Mouse (Mus musculus) midbrain, embryonic 10.5 days (tissue): ENCODE data around the gene Tmem255b. TPM values are rescaled to one million over a fixed set of nuclear protein-coding genes. Genes with fewer than 3 reads are reported as not detected.

Experiments
- DNase-seq: peaks from one replicate; pipeline ENCODE4 v3.0.0-alpha.2; 2017; ENCODE audit warnings: low spot score
- H3K27ac ChIP-seq: fragments of 300-500 bp; sonication (generic); replicated peaks from 2 replicates; pipeline ENCODE4 v1.5.1; 2016; ENCODE audit warnings: mild to moderate bottlenecking
- H3K27me3 ChIP-seq: fragments of 300-500 bp; sonication (generic); 2 replicates; pipeline ENCODE4 v1.6.1; 2016; ENCODE audit warnings: low read depth, mild to moderate bottlenecking; ENCODE audit not compliant: poor library complexity, severe bottlenecking
- H3K36me3 ChIP-seq: fragments of 300-500 bp; sonication (generic); 2 replicates; pipeline ENCODE4 v1.6.1; 2016; ENCODE audit warnings: mild to moderate bottlenecking, moderate library complexity
- H3K4me1 ChIP-seq: fragments of 300-500 bp; sonication (generic); 2 replicates; pipeline ENCODE4 v1.6.1; 2016
- H3K4me3 ChIP-seq: fragments of 300-500 bp; sonication (generic); 2 replicates; pipeline ENCODE4 v1.5.1; 2016; ENCODE audit warnings: mild to moderate bottlenecking, moderate library complexity
- H3K9me3 ChIP-seq: fragments of 300-500 bp; sonication (generic); replicated peaks from 2 replicates; pipeline ENCODE4 v1.6.1; 2016; ENCODE audit warnings: mild to moderate bottlenecking
- WGBS: fragments of 180-500 bp; shearing (Covaris S2); methylation state at CpG from one replicate; pipeline ENCODE4 v1.1.7; 2016; 5-methylcytosine and 5-hydroxymethylcytosine counted together
- polyA plus RNA-seq: library from polyadenylated mRNA; unstranded; fragments of >200 nt; fragmentation: Nextera tagmentation; extraction: Ambion mirVana; gene quantifications from 2 replicates; pipeline ENCODE4 v1.2.1, GENCODE M21; 2016

Gene Tmem255b
- polyA plus RNA-seq, 1 experiment from 2014 or later, result 0.10 TPM

DNA sequence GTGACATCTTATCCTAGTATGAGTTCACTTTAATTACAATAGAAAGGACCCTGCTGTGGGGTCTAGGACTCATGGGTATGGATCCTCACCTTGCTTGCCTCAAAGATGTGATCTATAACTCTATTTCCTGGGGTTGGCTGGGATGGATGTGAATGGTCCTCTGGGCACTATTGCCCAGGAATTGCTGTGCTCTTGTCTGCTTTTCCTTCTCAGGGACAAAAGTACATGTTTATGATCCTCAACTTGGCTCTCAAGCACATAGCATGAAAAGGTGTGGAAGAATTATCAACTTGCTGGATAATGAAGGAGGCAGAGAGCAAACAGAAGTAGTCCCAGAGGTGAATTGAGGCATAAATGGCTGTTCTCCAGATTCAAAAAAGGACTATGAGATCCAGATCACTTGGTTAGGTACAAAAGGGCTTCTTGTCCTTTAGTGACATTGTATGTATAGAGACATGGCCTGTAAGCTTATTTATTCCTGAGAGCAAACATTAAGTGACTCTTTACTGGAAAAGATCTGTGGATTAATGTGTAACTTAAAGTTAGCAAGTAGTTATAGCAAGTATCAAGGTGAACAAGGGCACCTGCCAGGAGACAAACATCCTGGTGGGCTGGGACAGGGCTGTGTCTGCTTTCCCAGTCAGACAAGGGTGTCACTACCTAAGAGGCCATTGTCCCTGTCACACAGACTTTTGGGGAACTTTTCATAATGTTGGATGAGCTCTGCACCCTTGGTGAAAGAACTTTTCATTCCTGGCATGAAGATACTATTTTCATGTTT, 70.1 kb downstream of the Tmem255b start:
- H3K27ac ChIP-seq, result no peak overlapping the region
- no peak overlapping the region for H3K4me3 ChIP-seq
- DNase-seq, result no peak
- H3K4me1 ChIP-seq, result 0 out of 2 replicates have a peak, but pooled peaks cover 7% of the 10 kb centered on the region
- H3K36me3 ChIP-seq, result no peaks in the 10 kb centered on the region
- H3K27me3 ChIP-seq, result no peaks in the 10 kb centered on the region
- no peaks in the 10 kb centered on the region for H3K9me3 ChIP-seq

- no peak for DNase-seq
- Histone ChIP-seq H3K36me3 (no peaks in the 10 kb centered on the region), H3K27me3 (no peaks in the 10 kb centered on the region), H3K4me3 (no peak overlapping the region), H3K27ac (no peak overlapping the region), H3K4me1 (0 out of 2 replicates have a peak, but pooled peaks cover 7% of the 10 kb centered on the region), H3K9me3 (no peaks in the 10 kb centered on the region)
- WGBS, result 70% methylated on average over 4 of the region's 4 CpGs
Measured at GRCm38 (mm10) chr8:13506849-13507248, 71.9 kb downstream of the Tmem255b start.

- WGBS, result 86% methylated on average over 3 of the region's 3 CpGs
- H3K27ac ChIP-seq, result no peak overlapping the region
- H3K27me3 ChIP-seq, result no peaks in the 10 kb centered on the region
- no peak for DNase-seq
- no peaks in the 10 kb centered on the region for H3K9me3 ChIP-seq
- no peaks in the 10 kb centered on the region for H3K36me3 ChIP-seq
- no peak overlapping the region for H3K4me3 ChIP-seq
- 0 out of 2 replicates have a peak, but pooled peaks cover 7% of the 10 kb centered on the region for H3K4me1 ChIP-seq
Measured at GRCm38 (mm10) chr8:13507284-13507937, 72.4 kb downstream of the Tmem255b start.

DNA sequence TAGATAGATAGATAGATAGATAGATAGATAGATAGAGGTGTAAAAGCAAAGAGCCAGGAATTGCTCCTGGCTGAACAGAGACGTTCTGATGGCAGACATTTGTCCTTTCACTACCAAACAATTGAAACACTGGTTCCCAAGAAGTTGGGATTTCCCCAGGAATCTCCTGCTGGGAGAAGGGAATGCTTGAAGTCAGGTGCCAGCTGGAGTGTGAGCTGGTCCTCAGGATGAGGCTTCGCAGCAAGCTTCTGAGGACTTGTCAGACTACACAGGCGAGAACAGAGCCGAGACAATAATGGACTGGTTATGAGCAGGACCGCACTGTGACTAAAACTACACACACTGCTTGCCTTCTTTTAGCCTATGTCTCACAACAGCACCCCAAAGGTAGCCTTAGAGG, 77.0 kb downstream of the Tmem255b start:
- no peak overlapping the region for H3K27ac ChIP-seq
- H3K27me3 ChIP-seq, result no peaks in the 10 kb centered on the region
- no peaks in the 10 kb centered on the region for H3K9me3 ChIP-seq
- no peak overlapping the region for H3K4me3 ChIP-seq
- 73% methylated on average over 5 of the region's 5 CpGs for WGBS
- no peaks in the 10 kb centered on the region for H3K36me3 ChIP-seq
- H3K4me1 ChIP-seq, result 0 out of 2 replicates have a peak, but pooled peaks cover 7% of the 10 kb centered on the region
- DNase-seq, result no peak

GRCm38 (mm10) chr8:13512677-13513076, 77.7 kb downstream of the Tmem255b start:
- Histone ChIP-seq H3K27me3 (no peaks in the 10 kb centered on the region), H3K36me3 (no peaks in the 10 kb centered on the region), H3K4me1 (0 out of 2 replicates have a peak, but pooled peaks cover 7% of the 10 kb centered on the region), H3K9me3 (no peaks in the 10 kb centered on the region), H3K4me3 (no peak overlapping the region), H3K27ac (no peak overlapping the region)
- WGBS, result 85% methylated on average over 6 of the region's 6 CpGs
- DNase-seq, result no peak

- H3K4me1 ChIP-seq, result 0 out of 2 replicates have a peak, but pooled peaks cover 6% of the 10 kb centered on the region
- 85% methylated on average over 5 of the region's 5 CpGs for WGBS
- no peaks in the 10 kb centered on the region for H3K36me3 ChIP-seq
- H3K27me3 ChIP-seq, result no peaks in the 10 kb centered on the region
- H3K9me3 ChIP-seq, result no peaks in the 10 kb centered on the region
- no peak for DNase-seq
- no peak overlapping the region for H3K27ac ChIP-seq
- no peak overlapping the region for H3K4me3 ChIP-seq
Measured at GRCm38 (mm10) chr8:13513556-13514370, 78.8 kb downstream of the Tmem255b start.

DNA sequence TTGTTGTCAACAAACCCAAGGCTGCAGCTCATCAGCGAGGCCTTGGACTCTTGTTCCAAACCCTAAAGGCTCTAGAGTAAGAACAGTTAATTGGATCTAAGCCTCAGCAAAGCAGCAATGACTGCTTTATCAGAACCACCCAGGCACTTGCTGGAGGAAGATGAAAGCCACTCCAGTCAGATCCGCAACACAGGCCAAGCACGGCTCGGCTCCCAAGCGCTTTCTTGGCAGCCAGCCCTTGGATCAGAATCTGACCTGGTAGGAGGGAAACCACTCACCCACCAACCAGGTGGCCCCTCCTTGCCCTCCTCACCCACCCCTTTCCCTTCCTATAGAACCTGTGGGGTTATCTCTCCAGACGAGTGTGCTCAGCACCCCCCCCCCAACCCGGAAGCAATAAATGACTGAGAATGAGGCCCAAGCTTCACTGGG, 81.0 kb downstream of the Tmem255b start:
- no peak for DNase-seq
- no peaks in the 10 kb centered on the region for H3K27me3 ChIP-seq
- no peaks in the 10 kb centered on the region for H3K4me1 ChIP-seq
- no peak overlapping the region for H3K27ac ChIP-seq
- no peaks in the 10 kb centered on the region for H3K36me3 ChIP-seq
- H3K9me3 ChIP-seq, result no peaks in the 10 kb centered on the region
- no peak overlapping the region for H3K4me3 ChIP-seq
- 89% methylated on average over 7 of the region's 7 CpGs for WGBS

DNA sequence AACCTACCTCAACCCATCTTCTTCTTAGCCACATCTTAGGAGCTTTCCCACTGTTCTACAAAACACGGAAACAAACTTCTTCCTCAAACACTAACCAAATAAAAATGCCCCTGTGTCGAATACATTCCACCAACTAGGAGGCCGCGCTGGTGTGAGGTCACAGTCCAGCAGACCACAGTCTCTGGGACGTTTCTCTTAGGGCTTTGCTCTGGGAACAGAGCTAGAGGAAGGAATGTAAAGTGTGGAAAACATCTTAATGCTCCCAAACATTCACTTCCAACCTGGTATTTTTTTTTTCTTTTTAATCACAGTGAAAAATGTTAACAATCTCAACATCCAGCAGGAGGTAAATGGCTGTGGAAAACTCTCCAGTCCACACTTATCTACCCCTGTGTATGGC, 81.7 kb downstream of the Tmem255b start:
- no peak overlapping the region for H3K27ac ChIP-seq
- WGBS, result 84% methylated on average over 5 of the region's 5 CpGs
- no peaks in the 10 kb centered on the region for H3K4me1 ChIP-seq
- H3K27me3 ChIP-seq, result no peaks in the 10 kb centered on the region
- no peaks in the 10 kb centered on the region for H3K36me3 ChIP-seq
- H3K9me3 ChIP-seq, result no peaks in the 10 kb centered on the region
- H3K4me3 ChIP-seq, result no peak overlapping the region
- no peak for DNase-seq

DNA sequence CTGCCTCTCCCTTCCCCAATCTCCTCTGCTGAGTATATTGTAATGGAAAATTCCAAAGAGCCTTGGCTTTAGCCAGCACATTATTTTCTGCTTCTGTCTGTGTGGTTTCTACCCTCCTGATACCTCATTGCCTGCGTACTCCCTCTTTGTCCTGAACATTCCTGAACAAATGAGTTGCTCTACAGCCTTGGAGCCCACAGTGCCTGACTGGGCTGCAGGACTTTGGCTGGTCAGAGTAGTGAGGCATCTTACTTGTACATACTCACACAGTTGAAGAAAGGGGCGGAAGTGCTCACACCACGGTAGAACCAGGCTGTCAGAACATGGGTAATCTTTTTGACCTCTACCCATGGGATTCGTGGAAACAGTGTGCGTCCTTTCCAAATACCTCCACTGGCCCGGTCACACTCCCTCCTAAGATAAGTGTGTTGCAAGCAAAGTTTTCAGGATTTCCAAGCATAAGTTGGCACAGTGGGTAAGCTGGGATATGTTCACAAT, 82.3 kb downstream of the Tmem255b start:
- 93% methylated on average over 6 of the region's 6 CpGs for WGBS
- H3K9me3 ChIP-seq, result no peaks in the 10 kb centered on the region
- H3K27me3 ChIP-seq, result no peaks in the 10 kb centered on the region
- no peak for DNase-seq
- no peak overlapping the region for H3K27ac ChIP-seq
- no peaks in the 10 kb centered on the region for H3K36me3 ChIP-seq
- no peak overlapping the region for H3K4me3 ChIP-seq
- no peaks in the 10 kb centered on the region for H3K4me1 ChIP-seq

Other genes starting within 250 kb of the Tmem255b start
- gene Grtp1, start 234.6 kb upstream of the Tmem255b start, polyA plus RNA-seq, result 19.9 and 22.3 TPM in 2 replicates
- gene Adprhl1, start 181.0 kb upstream of the Tmem255b start, polyA plus RNA-seq, result 0.19 TPM in 1 of 2 replicates, not detected in the other
- gene Dcun1d2, start 147.1 kb upstream of the Tmem255b start, polyA plus RNA-seq, result 28.5 and 28.6 TPM in 2 replicates
- gene Tmco3, start 147.0 kb upstream of the Tmem255b start, polyA plus RNA-seq, result 31.6 and 40.6 TPM in 2 replicates
- 184 and 201 TPM in 2 replicates for gene Tfdp1, start 96.4 kb upstream of the Tmem255b start, polyA plus RNA-seq
- gene Atp4b, start 38.4 kb upstream of the Tmem255b start, polyA plus RNA-seq, result not detected in 2 replicates
- 0.02 TPM in 1 of 2 replicates, not detected in the other for gene Grk1, start 30.1 kb upstream of the Tmem255b start, polyA plus RNA-seq
- 8.9 and 14.6 TPM in 2 replicates for gene Gas6, start 59.3 kb downstream of the Tmem255b start, polyA plus RNA-seq
- not detected in 2 replicates for gene 1700029H14Rik, start 127.3 kb downstream of the Tmem255b start, polyA plus RNA-seq
- gene Rasa3, start 242.4 kb downstream of the Tmem255b start, polyA plus RNA-seq, result 27.4 and 28.9 TPM in 2 replicates